In genomic region chr15:82268185-82268584, GRCm38 (mm10) we compare ENCODE assay signal across 15 mouse cellular contexts. TPM values are rescaled to one million over a fixed set of nuclear protein-coding genes. Genes with fewer than 3 reads are reported as not detected.
DNase-seq lines count a peak whose midpoint lies in the region; ATAC-seq and TF ChIP-seq lines count a peak whose summit lies in the region.
"Had no signal": no experiment of that assay in that cellular context is flagged by ENCODE, and none has a peak within 500 bp of the region (broad histone marks: within the 10 kb centered on the region; RNA-seq: fewer than 3 reads in every experiment).

No protein-coding gene starts in this region.

- H3K4me1 ChIP-seq in forebrain, embryonic 12.5 days: peaks cover 33% of the 10 kb centered on the region
- H3K4me1 ChIP-seq in midbrain, embryonic 10.5 days: peaks cover 47% of the 10 kb centered on the region
- H3K4me1 ChIP-seq in kidney, adult 2 months (ENCODE audit: control insufficient read depth, insufficient read depth, low read length): no peaks in the 10 kb centered on the region

- no peak overlapping the region; the same call in 1 of the 2 replicates for H3K9ac ChIP-seq in forebrain, embryonic 12.5 days
- H3K9ac ChIP-seq: embryonic facial prominence, embryonic 15.5 days; limb, embryonic 15.5 days had no signal

- DNase-seq in left cerebral cortex, postnatal 4 days: peak; percentile 60
- DNase-seq in left cerebral cortex, adult 8-10 months (ENCODE audit: low spot score in 2 of 2): no peak
- DNase-seq in midbrain, embryonic 10.5 days (ENCODE audit: low spot score): peak; percentile 69
- DNase-seq in right cerebral cortex, postnatal 25 days: peak; percentile 31
- no peak for DNase-seq in Muller cell, postnatal 12 days (ENCODE audit: inconsistent ontology term)
- DNase-seq in kidney, adult 2 months: no peak
- DNase-seq: adrenal gland, adult 8-10 months had no signal

- intact Hi-C loops in left cerebral cortex, postnatal 4 days (cut with DNase I): loop anchor here (5.0 kb wide), 1 partner anchor 149 kb away; no protein-coding TSS in a partner anchor

- peak overlapping the region; percentile 66 for H3K27ac ChIP-seq in forebrain, embryonic 12.5 days
- H3K27ac ChIP-seq in midbrain, embryonic 10.5 days (replicated peaks): peak overlapping the region; percentile 74
- no peak overlapping the region for H3K27ac ChIP-seq in kidney, adult 2 months (ENCODE audit: insufficient read depth, low read depth, low read length)
- H3K27ac ChIP-seq: embryonic facial prominence, embryonic 15.5 days; kidney, postnatal 0 days; limb, embryonic 15.5 days had no signal

- H3K9me3 ChIP-seq in forebrain, embryonic 12.5 days: no peaks in the 10 kb centered on the region
- H3K9me3 ChIP-seq in midbrain, embryonic 10.5 days (replicated peaks): no peaks in the 10 kb centered on the region
- H3K9me3 ChIP-seq: embryonic facial prominence, embryonic 15.5 days; limb, embryonic 15.5 days had no signal

- no peak for TF ChIP-seq CTCF in kidney, adult 2 months (conservative IDR thresholded peaks at IDR 0.05; ENCODE audit: insufficient read depth, insufficient read length, low read depth, low read length)

- H3K4me3 ChIP-seq in forebrain, embryonic 12.5 days (replicated peaks): no peak overlapping the region
- no peak overlapping the region for H3K4me3 ChIP-seq in midbrain, embryonic 10.5 days
- no peak overlapping the region for H3K4me3 ChIP-seq in kidney, adult 2 months (ENCODE audit: insufficient read depth, low read depth, low read length)
- H3K4me3 ChIP-seq: embryonic facial prominence, embryonic 15.5 days; limb, embryonic 15.5 days had no signal

- ATAC-seq in forebrain, embryonic 12.5 days (ENCODE audit: low FRiP score): 0 out of 2 replicates have a peak, but pooled peaks have one; percentile 39
- ATAC-seq in granulocyte monocyte progenitor cell, adult 5-6 weeks (replicated peaks; ENCODE audit: poor library complexity, severe bottlenecking): no peak

- no peak overlapping the region for H3K4me2 ChIP-seq in forebrain, embryonic 12.5 days
- H3K4me2 ChIP-seq: embryonic facial prominence, embryonic 15.5 days; limb, embryonic 15.5 days had no signal

- TF ChIP-seq POLR2A in kidney, adult 2 months (IDR thresholded peaks at IDR 0.05; ENCODE audit: low read depth, low read length): no peak

- H3K36me3 ChIP-seq in forebrain, embryonic 12.5 days (replicated peaks): no peaks in the 10 kb centered on the region
- H3K36me3 ChIP-seq in midbrain, embryonic 10.5 days: no peaks in the 10 kb centered on the region
- no peaks in the 10 kb centered on the region for H3K36me3 ChIP-seq in kidney, adult 2 months (ENCODE audit: control insufficient read depth, insufficient read depth, low read length)
- H3K36me3 ChIP-seq: embryonic facial prominence, embryonic 15.5 days; limb, embryonic 15.5 days had no signal

- WGBS in forebrain, embryonic 12.5 days: 16% methylated on average over 3 of the region's 3 CpGs
- 12% methylated on average over 3 of the region's 3 CpGs for WGBS in midbrain, embryonic 10.5 days
- 53% methylated on average over 3 of the region's 3 CpGs for WGBS in kidney, adult 2 months

- H3K27me3 ChIP-seq in forebrain, embryonic 12.5 days: peaks cover 17% of the 10 kb centered on the region
- H3K27me3 ChIP-seq in midbrain, embryonic 10.5 days (ENCODE audit: low read depth, poor library complexity, severe bottlenecking): peaks cover 19% of the 10 kb centered on the region
- H3K27me3 ChIP-seq in kidney, adult 2 months (replicated peaks; ENCODE audit: control insufficient read depth, insufficient read depth, low read length): no peaks in the 10 kb centered on the region

RNA-seq across cellular contexts. Expression of gene Sept3, which starts 6.5 kb away (rescaled TPM):
- 100 to 1,000 TPM; 666 to 687 TPM for total RNA-seq in left cerebral cortex, postnatal 4 days (2021)
- 100 to 1,000 TPM; 491 to 572 (median 530) TPM for total RNA-seq in left cerebral cortex, adult 8-10 months (2022)
- 223 and 233 TPM in 2 replicates for polyA plus RNA-seq in forebrain, embryonic 12.5 days (2016; fragmentation: Nextera tagmentation; extraction: Ambion mirVana)
- 83.4 and 109 TPM in 2 replicates for polyA plus RNA-seq in midbrain, embryonic 10.5 days (2016; fragmentation: Nextera tagmentation; extraction: Ambion mirVana)
- 0.28 and 1.1 TPM in 2 replicates for total RNA-seq in granulocyte monocyte progenitor cell, adult 5-6 weeks (2014; fragmentation: Nextera tagmentation)
- total RNA-seq in granulocyte monocyte progenitor cell, adult 5-6 weeks (2017): 0.13 and 0.67 TPM in 2 replicates
- polyA plus RNA-seq in kidney, adult 2 months (2012; rRNA removed): 0.47 and 0.90 TPM in 2 replicates

RNA-seq across cellular contexts. Expression of gene 1500009C09Rik, which starts 16.0 kb away (rescaled TPM):
- total RNA-seq in left cerebral cortex, postnatal 4 days (2021): 10 to 100 TPM; 70.9 to 77.4 TPM
- total RNA-seq in left cerebral cortex, adult 8-10 months (2022): 100 to 1,000 TPM; 104 to 114 (median 110) TPM
- polyA plus RNA-seq in forebrain, embryonic 12.5 days (2016; fragmentation: Nextera tagmentation; extraction: Ambion mirVana): 3.9 and 4.7 TPM in 2 replicates
- polyA plus RNA-seq in midbrain, embryonic 10.5 days (2016; fragmentation: Nextera tagmentation; extraction: Ambion mirVana): 0.15 and 0.36 TPM in 2 replicates
- total RNA-seq in granulocyte monocyte progenitor cell, adult 5-6 weeks (2014; fragmentation: Nextera tagmentation): not detected in 2 replicates
- not detected in 2 replicates for total RNA-seq in granulocyte monocyte progenitor cell, adult 5-6 weeks (2017)
- polyA plus RNA-seq in kidney, adult 2 months (2012; rRNA removed): 0.20 TPM in 1 of 2 replicates, not detected in the other
- total RNA-seq: megakaryocyte progenitor cell, adult 5-6 weeks had no signal
- polyA plus RNA-seq: embryonic facial prominence, embryonic 15.5 days; gonadal fat pad, adult 2 months; kidney, postnatal 0 days; limb, embryonic 15.5 days; thymus, postnatal 0 days had no signal

RNA-seq across cellular contexts. Expression of gene Cenpm, which starts 23.6 kb away (rescaled TPM):
- 1 to 10 TPM; 6.5 to 6.9 TPM for total RNA-seq in left cerebral cortex, postnatal 4 days (2021)
- 1 to 10 TPM; 2.7 to 4.3 (median 4.1) TPM for total RNA-seq in left cerebral cortex, adult 8-10 months (2022)
- 81.3 and 86.4 TPM in 2 replicates for polyA plus RNA-seq in forebrain, embryonic 12.5 days (2016; fragmentation: Nextera tagmentation; extraction: Ambion mirVana)
- polyA plus RNA-seq in midbrain, embryonic 10.5 days (2016; fragmentation: Nextera tagmentation; extraction: Ambion mirVana): 94.9 and 102 TPM in 2 replicates
- total RNA-seq in granulocyte monocyte progenitor cell, adult 5-6 weeks (2014; fragmentation: Nextera tagmentation): 15.1 and 39.8 TPM in 2 replicates
- 21.9 and 22.0 TPM in 2 replicates for total RNA-seq in granulocyte monocyte progenitor cell, adult 5-6 weeks (2017)
- 2.2 and 2.3 TPM in 2 replicates for polyA plus RNA-seq in kidney, adult 2 months (2012; rRNA removed)

RNA-seq across cellular contexts. Expression of gene Wbp2nl, which starts 30.6 kb away (rescaled TPM):
- under 1 TPM in 1 of 2 experiments, not detected in 1; 0.24 TPM for total RNA-seq in left cerebral cortex, postnatal 4 days (2021)
- not detected for total RNA-seq in left cerebral cortex, adult 8-10 months (2022)
- polyA plus RNA-seq in forebrain, embryonic 12.5 days (2016; fragmentation: Nextera tagmentation; extraction: Ambion mirVana): 0.14 and 0.18 TPM in 2 replicates
- 0.11 and 0.25 TPM in 2 replicates for polyA plus RNA-seq in midbrain, embryonic 10.5 days (2016; fragmentation: Nextera tagmentation; extraction: Ambion mirVana)
- 0.52 TPM in 1 of 2 replicates, not detected in the other for total RNA-seq in granulocyte monocyte progenitor cell, adult 5-6 weeks (2014; fragmentation: Nextera tagmentation)
- total RNA-seq in granulocyte monocyte progenitor cell, adult 5-6 weeks (2017): not detected in 2 replicates
- 0.08 TPM in 1 of 2 replicates, not detected in the other for polyA plus RNA-seq in kidney, adult 2 months (2012; rRNA removed)
- total RNA-seq: adrenal gland, adult 8-10 months had no signal
- polyA plus RNA-seq: embryonic facial prominence, embryonic 15.5 days had no signal

RNA-seq across cellular contexts. Expression of gene Tnfrsf13c, which starts 44.0 kb away (rescaled TPM):
- total RNA-seq in left cerebral cortex, postnatal 4 days (2021): 1 to 10 TPM in 1 of 2 experiments, under 1 TPM in 1; 0.46 to 1.1 TPM
- total RNA-seq in left cerebral cortex, adult 8-10 months (2022): under 1 TPM; 0.37 to 0.98 (median 0.64) TPM
- 0.24 and 0.29 TPM in 2 replicates for polyA plus RNA-seq in forebrain, embryonic 12.5 days (2016; fragmentation: Nextera tagmentation; extraction: Ambion mirVana)
- 0.07 TPM in 1 of 2 replicates, not detected in the other for polyA plus RNA-seq in midbrain, embryonic 10.5 days (2016; fragmentation: Nextera tagmentation; extraction: Ambion mirVana)
- total RNA-seq in granulocyte monocyte progenitor cell, adult 5-6 weeks (2014; fragmentation: Nextera tagmentation): 0.49 TPM in 1 of 2 replicates, not detected in the other
- total RNA-seq in granulocyte monocyte progenitor cell, adult 5-6 weeks (2017): 0.46 TPM in 1 of 2 replicates, not detected in the other
- 0.24 and 3.5 TPM in 2 replicates for polyA plus RNA-seq in kidney, adult 2 months (2012; rRNA removed)

Comparison
In these comparisons a context has a peak if more than half of its experiments do, and no peak if none do; other contexts are left out.
1. DNase-seq: peak in left cerebral cortex, postnatal 4 days (single experiment), midbrain, embryonic 10.5 days (single experiment) and right cerebral cortex, postnatal 25 days (single experiment); none in left cerebral cortex, adult 8-10 months (0 of 2), Muller cell, postnatal 12 days (single experiment) and kidney, adult 2 months (single experiment).
2. RNA of gene Sept3, which starts 6.5 kb away (total RNA-seq): 666 to 687 TPM in left cerebral cortex, postnatal 4 days and 491 to 572 TPM in left cerebral cortex, adult 8-10 months; 0.13 to 1.1 TPM in granulocyte monocyte progenitor cell, adult 5-6 weeks; every median in the first group is over 100 times any median in the second.
3. RNA of gene 1500009C09Rik, which starts 16.0 kb away (total RNA-seq): 104 to 114 TPM in left cerebral cortex, adult 8-10 months and 70.9 to 77.4 TPM in left cerebral cortex, postnatal 4 days; not detected in granulocyte monocyte progenitor cell, adult 5-6 weeks; every median in the first group is over 10 times any median in the second.